Mouse (Mus musculus): Measurements from ENCODE around the gene Jmjd1c. TPM values are rescaled to one million over a fixed set of nuclear protein-coding genes. Genes with fewer than 3 reads are reported as not detected.

Jmjd1c gene
- polyA plus RNA-seq, 1 experiment from 2014 or later: 10.9 TPM

- H3K36me3 ChIP-seq (ENCODE audit: control insufficient read depth, insufficient read depth): no peaks in the 10 kb centered on the region
- no peak overlapping the region for H3K27ac ChIP-seq (ENCODE audit: low read length)
- no peaks in the 10 kb centered on the region for H3K9me3 ChIP-seq (replicated peaks; ENCODE audit: control insufficient read depth, low read length)
- H3K4me1 ChIP-seq (ENCODE audit: control insufficient read depth, low read depth, low read length): peaks cover 22% of the 10 kb centered on the region
- H3K4me3 ChIP-seq (ENCODE audit: low read depth, low read length): peak overlapping the region; percentile 89
- no peak for ATAC-seq (ENCODE audit: low read depth)
- 78% methylated on average over 9 of the region's 9 CpGs for WGBS (ENCODE audit: insufficient replicate concordance)
- peak overlapping the region; percentile 95 for H3K4me2 ChIP-seq (ENCODE audit: low read depth, low read length)
- no peaks in the 10 kb centered on the region for H3K27me3 ChIP-seq (ENCODE audit: control insufficient read depth, insufficient read depth, low read depth, low read length)
- H3K9ac ChIP-seq (ENCODE audit: low read depth, low read length): peak overlapping the region; percentile 92
These were observed 187.6 kb downstream of the Jmjd1c start for GRCm38 (mm10) chr10:67283516-67283915.

GRCm38 (mm10) chr10:67284311-67284710 lies 188.4 kb downstream of the Jmjd1c start:
- H3K27ac ChIP-seq (ENCODE audit: low read length): peak overlapping the region; percentile 59
- WGBS (ENCODE audit: insufficient replicate concordance): 3% methylated on average over 10 of the region's 10 CpGs
- ATAC-seq (ENCODE audit: low read depth): no peak

GRCm38 (mm10) chr10:67284761-67285175 lies 188.8 kb downstream of the Jmjd1c start:
- Histone ChIP-seq H3K4me3 (ENCODE audit: low read depth, low read length) (peak overlapping the region; percentile 89), H3K27me3 (ENCODE audit: control insufficient read depth, insufficient read depth, low read depth, low read length) (no peaks in the 10 kb centered on the region), H3K9ac (ENCODE audit: low read depth, low read length) (peak overlapping the region; percentile 92), H3K27ac (ENCODE audit: low read length) (peak overlapping the region; percentile 59), H3K4me1 (ENCODE audit: control insufficient read depth, low read depth, low read length) (peaks cover 22% of the 10 kb centered on the region), H3K4me2 (ENCODE audit: low read depth, low read length) (peak overlapping the region; percentile 95), H3K9me3 (replicated peaks; ENCODE audit: control insufficient read depth, low read length) (no peaks in the 10 kb centered on the region), H3K36me3 (ENCODE audit: control insufficient read depth, insufficient read depth) (no peaks in the 10 kb centered on the region)
- peak; percentile 68 for ATAC-seq (ENCODE audit: low read depth)
- WGBS (ENCODE audit: insufficient replicate concordance): 0% methylated on average over 36 of the region's 41 CpGs

More at GRCm38 (mm10) chr10:67284311-67284710, 188.4 kb downstream of the Jmjd1c start:
- Histone ChIP-seq H3K9ac (ENCODE audit: low read depth, low read length) (peak overlapping the region; percentile 92), H3K36me3 (ENCODE audit: control insufficient read depth, insufficient read depth) (no peaks in the 10 kb centered on the region), H3K4me1 (ENCODE audit: control insufficient read depth, low read depth, low read length) (peaks cover 22% of the 10 kb centered on the region), H3K27me3 (ENCODE audit: control insufficient read depth, insufficient read depth, low read depth, low read length) (no peaks in the 10 kb centered on the region), H3K4me2 (ENCODE audit: low read depth, low read length) (peak overlapping the region; percentile 95), H3K4me3 (ENCODE audit: low read depth, low read length) (peak overlapping the region; percentile 89), H3K9me3 (replicated peaks; ENCODE audit: control insufficient read depth, low read length) (no peaks in the 10 kb centered on the region)

GRCm38 (mm10) chr10:67285176-67285814 lies 189.4 kb downstream of the Jmjd1c start, which contains the start of gene Nrbf2:
Nrbf2 (minus strand) TSS chr10:67285305.
- H3K4me3 ChIP-seq (ENCODE audit: low read depth, low read length): peak within 1 kb of the TSS; percentile 89
- no peaks in the 10 kb centered on the region for H3K27me3 ChIP-seq (ENCODE audit: control insufficient read depth, insufficient read depth, low read depth, low read length)
- H3K9ac ChIP-seq (ENCODE audit: low read depth, low read length): peak within 1 kb of the TSS; percentile 92
- H3K4me1 ChIP-seq (ENCODE audit: control insufficient read depth, low read depth, low read length): peaks cover 22% of the 10 kb centered on the region
- H3K36me3 ChIP-seq (ENCODE audit: control insufficient read depth, insufficient read depth): no peaks in the 10 kb centered on the region
- ATAC-seq (ENCODE audit: low read depth): peak; percentile 97
- peak within 1 kb of the TSS; percentile 95 for H3K4me2 ChIP-seq (ENCODE audit: low read depth, low read length)
- peak within 1 kb of the TSS; percentile 74 for H3K27ac ChIP-seq (ENCODE audit: low read length)
- no peaks in the 10 kb centered on the region for H3K9me3 ChIP-seq (replicated peaks; ENCODE audit: control insufficient read depth, low read length)
- 2% methylated on average over 50 of the region's 52 CpGs for WGBS (ENCODE audit: insufficient replicate concordance)

GRCm38 (mm10) chr10:67287877-67288276 lies 192.0 kb downstream of the Jmjd1c start:
- Histone ChIP-seq H3K4me1 (ENCODE audit: control insufficient read depth, low read depth, low read length) (peaks cover 17% of the 10 kb centered on the region), H3K36me3 (ENCODE audit: control insufficient read depth, insufficient read depth) (no peaks in the 10 kb centered on the region), H3K4me2 (ENCODE audit: low read depth, low read length) (no peak overlapping the region), H3K27me3 (ENCODE audit: control insufficient read depth, insufficient read depth, low read depth, low read length) (no peaks in the 10 kb centered on the region), H3K27ac (ENCODE audit: low read length) (no peak overlapping the region), H3K4me3 (ENCODE audit: low read depth, low read length) (no peak overlapping the region), H3K9me3 (replicated peaks; ENCODE audit: control insufficient read depth, low read length) (no peaks in the 10 kb centered on the region), H3K9ac (ENCODE audit: low read depth, low read length) (no peak overlapping the region)
- no peak for ATAC-seq (ENCODE audit: low read depth)
- WGBS (ENCODE audit: insufficient replicate concordance): 74% methylated on average over 3 of the region's 3 CpGs

- no peak overlapping the region for H3K4me3 ChIP-seq (ENCODE audit: low read depth, low read length)
- H3K27ac ChIP-seq (ENCODE audit: low read length): no peak overlapping the region
- H3K36me3 ChIP-seq (ENCODE audit: control insufficient read depth, insufficient read depth): no peaks in the 10 kb centered on the region
- H3K27me3 ChIP-seq (ENCODE audit: control insufficient read depth, insufficient read depth, low read depth, low read length): no peaks in the 10 kb centered on the region
- H3K4me1 ChIP-seq (ENCODE audit: control insufficient read depth, low read depth, low read length): peaks cover under 1% of the 10 kb centered on the region
- H3K4me2 ChIP-seq (ENCODE audit: low read depth, low read length): no peak overlapping the region
- no peaks in the 10 kb centered on the region for H3K9me3 ChIP-seq (replicated peaks; ENCODE audit: control insufficient read depth, low read length)
- H3K9ac ChIP-seq (ENCODE audit: low read depth, low read length): no peak overlapping the region
- 53% methylated on average over 4 of the region's 4 CpGs for WGBS (ENCODE audit: insufficient replicate concordance)
- no peak for ATAC-seq (ENCODE audit: low read depth)
These were observed 194.7 kb downstream of the Jmjd1c start for GRCm38 (mm10) chr10:67290622-67291021.

- peak overlapping the region; percentile 19; the same call in 1 of the 2 replicates for H3K27ac ChIP-seq (ENCODE audit: low read length)
These were observed 195.2 kb downstream of the Jmjd1c start for GRCm38 (mm10) chr10:67291087-67291486.

GRCm38 (mm10) chr10:67295331-67295730 lies 199.4 kb downstream of the Jmjd1c start:
- H3K36me3 ChIP-seq (ENCODE audit: control insufficient read depth, insufficient read depth): no peaks in the 10 kb centered on the region
- H3K9me3 ChIP-seq (replicated peaks; ENCODE audit: control insufficient read depth, low read length): no peaks in the 10 kb centered on the region
- H3K9ac ChIP-seq (ENCODE audit: low read depth, low read length): no peak overlapping the region
- H3K4me2 ChIP-seq (ENCODE audit: low read depth, low read length): no peak overlapping the region
- H3K27me3 ChIP-seq (ENCODE audit: control insufficient read depth, insufficient read depth, low read depth, low read length): no peaks in the 10 kb centered on the region
- H3K4me1 ChIP-seq (ENCODE audit: control insufficient read depth, low read depth, low read length): peaks cover 7% of the 10 kb centered on the region
- H3K4me3 ChIP-seq (ENCODE audit: low read depth, low read length): no peak overlapping the region
- 20% methylated on average over 5 of the region's 5 CpGs for WGBS (ENCODE audit: insufficient replicate concordance)
- H3K27ac ChIP-seq (ENCODE audit: low read length): peak overlapping the region; percentile 58; the same call in 1 of the 2 replicates
- peak; percentile 44 for ATAC-seq (ENCODE audit: low read depth)

More at GRCm38 (mm10) chr10:67291087-67291486, 195.2 kb downstream of the Jmjd1c start:
- Histone ChIP-seq H3K4me1 (ENCODE audit: control insufficient read depth, low read depth, low read length) (peaks cover 2% of the 10 kb centered on the region; the same call in 1 of the 2 replicates), H3K36me3 (ENCODE audit: control insufficient read depth, insufficient read depth) (no peaks in the 10 kb centered on the region), H3K4me2 (ENCODE audit: low read depth, low read length) (no peak overlapping the region), H3K27me3 (ENCODE audit: control insufficient read depth, insufficient read depth, low read depth, low read length) (no peaks in the 10 kb centered on the region), H3K9ac (ENCODE audit: low read depth, low read length) (no peak overlapping the region), H3K4me3 (ENCODE audit: low read depth, low read length) (no peak overlapping the region), H3K9me3 (replicated peaks; ENCODE audit: control insufficient read depth, low read length) (no peaks in the 10 kb centered on the region)
- 62% methylated on average over 8 of the region's 8 CpGs for WGBS (ENCODE audit: insufficient replicate concordance)
- ATAC-seq (ENCODE audit: low read depth): no peak

GRCm38 (mm10) chr10:67295938-67296466 lies 200.1 kb downstream of the Jmjd1c start:
- Histone ChIP-seq H3K4me2 (ENCODE audit: low read depth, low read length) (peak overlapping the region; percentile 46), H3K4me3 (ENCODE audit: low read depth, low read length) (no peak overlapping the region), H3K27me3 (ENCODE audit: control insufficient read depth, insufficient read depth, low read depth, low read length) (no peaks in the 10 kb centered on the region), H3K9ac (ENCODE audit: low read depth, low read length) (peak overlapping the region; percentile 34; the same call in 1 of the 2 replicates), H3K36me3 (ENCODE audit: control insufficient read depth, insufficient read depth) (no peaks in the 10 kb centered on the region), H3K4me1 (ENCODE audit: control insufficient read depth, low read depth, low read length) (peaks cover 7% of the 10 kb centered on the region), H3K27ac (ENCODE audit: low read length) (peak overlapping the region; percentile 66), H3K9me3 (replicated peaks; ENCODE audit: control insufficient read depth, low read length) (no peaks in the 10 kb centered on the region)
- WGBS (ENCODE audit: insufficient replicate concordance): 23% methylated on average over 7 of the region's 7 CpGs
- ATAC-seq (ENCODE audit: low read depth): peak; percentile 57

All from liver, embryonic 16.5 days (tissue).